Mouse (Mus musculus): ENCODE data around the gene Fam228b. TPM values are rescaled to one million over a fixed set of nuclear protein-coding genes. Genes with fewer than 3 reads are reported as not detected.
A peak's percentile ranks its signal among the peaks of the same experiment; 100 is the strongest.
"Not testable (repeated sequence)": the region's sequence is repeated elsewhere in the genome, so short reads cannot be mapped to it uniquely, and the experiment has no call there.

Gene Fam228b
- 2.2 and 2.6 TPM in 2 replicates for polyA plus RNA-seq (2015; fragmentation: Nextera tagmentation; extraction: Ambion mirVana)

DNA sequence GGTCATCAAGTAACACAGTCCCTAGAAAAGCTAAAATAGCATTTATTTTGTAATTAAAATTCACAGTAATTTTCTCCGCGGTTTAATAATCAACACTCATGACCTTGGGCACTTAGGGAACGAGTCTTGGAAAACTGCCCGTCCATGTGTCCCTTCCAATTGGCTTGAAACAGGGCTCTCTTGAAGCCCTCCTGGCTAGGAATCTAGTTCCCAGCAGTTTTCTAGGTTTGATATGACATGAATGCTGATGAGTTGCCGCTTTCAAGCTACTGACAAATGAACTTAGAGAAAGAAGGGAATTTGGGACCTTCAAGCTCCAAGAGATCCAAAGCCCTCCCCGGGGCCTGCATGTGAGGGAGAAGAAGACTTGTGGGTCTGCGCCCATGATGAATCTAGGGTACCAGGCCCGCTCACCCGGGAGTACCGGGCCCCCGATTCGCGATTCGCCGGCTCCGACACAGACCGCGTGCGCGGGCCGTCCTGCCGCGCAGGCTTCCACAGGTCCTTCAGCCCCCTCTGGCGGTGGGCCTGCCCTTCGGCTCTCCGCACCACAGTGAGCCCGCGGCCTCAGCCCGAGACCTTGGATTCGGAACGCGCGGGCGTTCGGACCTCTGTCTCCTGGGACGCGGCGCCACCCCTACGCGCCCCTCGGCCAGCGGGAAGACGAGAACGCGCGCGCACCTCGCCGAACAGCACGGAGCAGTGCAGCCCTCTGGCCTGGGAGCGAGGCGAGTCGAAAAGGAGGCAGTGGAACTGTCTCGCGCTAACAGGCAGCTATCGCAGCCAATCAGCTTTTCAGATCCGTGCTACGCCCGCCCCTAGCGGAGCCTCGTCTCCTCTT is at the start of gene Fam228b, which contains the start of gene Pfn4:
Gene Fam228b (minus strand): TSS at position 776 of the 841 bp plus-strand sequence.
Gene Pfn4 (plus strand): TSS at position 531 of the 841 bp plus-strand sequence.
- H3K27ac ChIP-seq (ENCODE audit: low read length) = peak within 1 kb of the TSS; percentile 81
- WGBS = 3% methylated on average over 61 of the region's 61 CpGs
- peak within 1 kb of the TSS; percentile 67 for H3K4me3 ChIP-seq (replicated peaks; ENCODE audit: low read length)
- no peaks in the 10 kb centered on the region for H3K9me3 ChIP-seq (replicated peaks; ENCODE audit: control insufficient read depth, low read length)
- H3K9ac ChIP-seq (ENCODE audit: low read length) = peak within 1 kb of the TSS; percentile 87
- H3K36me3 ChIP-seq (ENCODE audit: control insufficient read depth, insufficient read depth, low read length) = no peaks in the 10 kb centered on the region
- peaks cover 4% of the 10 kb centered on the region; the same call in 1 of the 2 replicates for H3K4me1 ChIP-seq (ENCODE audit: control insufficient read depth, insufficient read depth, low read length)
- H3K27me3 ChIP-seq (ENCODE audit: control insufficient read depth, insufficient read depth, low read length) = no peaks in the 10 kb centered on the region
- peak within 1 kb of the TSS; percentile 70 for H3K4me2 ChIP-seq (ENCODE audit: low read depth, low read length)
- peak; percentile 98 for ATAC-seq (ENCODE audit: insufficient read depth, low FRiP score)

- no peaks in the 10 kb centered on the region for H3K9me3 ChIP-seq (replicated peaks; ENCODE audit: control insufficient read depth, low read length)
- WGBS = under 1% methylated on average over 49 of the region's 49 CpGs
- H3K4me1 ChIP-seq (ENCODE audit: control insufficient read depth, insufficient read depth, low read length) = peaks cover 10% of the 10 kb centered on the region
- ATAC-seq (ENCODE audit: insufficient read depth, low FRiP score) = peak; percentile 98
- H3K4me2 ChIP-seq (ENCODE audit: low read depth, low read length) = peak within 1 kb of the TSS; percentile 83
- peak within 1 kb of the TSS; percentile 84 for H3K9ac ChIP-seq (ENCODE audit: low read length)
- peak within 1 kb of the TSS; percentile 95 for H3K27ac ChIP-seq (ENCODE audit: low read length)
- peak within 1 kb of the TSS; percentile 60 for H3K4me3 ChIP-seq (replicated peaks; ENCODE audit: low read length)
- no peaks in the 10 kb centered on the region for H3K27me3 ChIP-seq (ENCODE audit: control insufficient read depth, insufficient read depth, low read length)
- H3K36me3 ChIP-seq (ENCODE audit: control insufficient read depth, insufficient read depth, low read length) = no peaks in the 10 kb centered on the region
These were observed 48.5 kb upstream of the Fam228b start, which contains the start of gene Sf3b6 for GRCm38 (mm10) chr12:4817361-4818101. Gene Sf3b6 (plus strand): TSS chr12:4817544.

- no peaks in the 10 kb centered on the region for H3K36me3 ChIP-seq (ENCODE audit: control insufficient read depth, insufficient read depth, low read length)
- ATAC-seq (ENCODE audit: insufficient read depth, low FRiP score) = peak; percentile 78
- peaks cover 10% of the 10 kb centered on the region for H3K4me1 ChIP-seq (ENCODE audit: control insufficient read depth, insufficient read depth, low read length)
- peak overlapping the region; percentile 60 for H3K4me3 ChIP-seq (replicated peaks; ENCODE audit: low read length)
- peak overlapping the region; percentile 95 for H3K27ac ChIP-seq (ENCODE audit: low read length)
- H3K4me2 ChIP-seq (ENCODE audit: low read depth, low read length) = peak overlapping the region; percentile 82
- H3K27me3 ChIP-seq (ENCODE audit: control insufficient read depth, insufficient read depth, low read length) = no peaks in the 10 kb centered on the region
- peak overlapping the region; percentile 84 for H3K9ac ChIP-seq (ENCODE audit: low read length)
- H3K9me3 ChIP-seq (replicated peaks; ENCODE audit: control insufficient read depth, low read length) = no peaks in the 10 kb centered on the region
- 7% methylated on average over 24 of the region's 24 CpGs for WGBS
These were observed 47.8 kb upstream of the Fam228b start for GRCm38 (mm10) chr12:4816680-4817360.

DNA sequence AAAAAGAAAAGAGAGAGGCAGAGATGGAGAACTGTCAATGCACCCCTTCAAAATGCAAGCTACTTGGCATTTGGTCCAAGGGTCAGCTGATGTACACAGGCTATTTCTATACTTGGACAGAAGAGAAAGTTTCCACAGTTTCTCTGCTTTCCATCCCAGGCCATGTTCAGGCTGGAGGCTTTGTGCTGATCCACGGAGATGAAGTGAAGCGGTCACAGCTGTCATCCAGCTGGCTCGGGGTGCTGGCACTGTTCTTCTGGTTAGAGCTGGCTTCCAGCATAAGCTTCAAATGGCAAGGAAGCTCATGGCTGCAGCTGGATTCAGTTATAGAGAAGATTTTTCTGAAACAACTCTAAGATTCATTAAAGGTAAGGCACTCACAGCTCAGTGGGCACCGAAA is 44.6 kb upstream of the Fam228b start:
- no peak overlapping the region for H3K4me2 ChIP-seq (ENCODE audit: low read depth, low read length)
- peaks cover 4% of the 10 kb centered on the region; the same call in 1 of the 2 replicates for H3K9me3 ChIP-seq (replicated peaks; ENCODE audit: control insufficient read depth, low read length)
- no peak overlapping the region for H3K9ac ChIP-seq (ENCODE audit: low read length)
- H3K4me3 ChIP-seq (replicated peaks; ENCODE audit: low read length) = no peak overlapping the region
- no peak for ATAC-seq (ENCODE audit: insufficient read depth, low FRiP score)
- 71% methylated on average over 4 of the region's 4 CpGs for WGBS
- H3K36me3 ChIP-seq (ENCODE audit: control insufficient read depth, insufficient read depth, low read length) = no peaks in the 10 kb centered on the region
- peaks cover 6% of the 10 kb centered on the region for H3K4me1 ChIP-seq (ENCODE audit: control insufficient read depth, insufficient read depth, low read length)
- no peak overlapping the region for H3K27ac ChIP-seq (ENCODE audit: low read length)
- H3K27me3 ChIP-seq (ENCODE audit: control insufficient read depth, insufficient read depth, low read length) = no peaks in the 10 kb centered on the region

GRCm38 (mm10) chr12:4811705-4812104 is 42.6 kb upstream of the Fam228b start:
- WGBS = 20% methylated on average over 3 of the region's 3 CpGs
- no peak for ATAC-seq (ENCODE audit: insufficient read depth, low FRiP score)

DNA sequence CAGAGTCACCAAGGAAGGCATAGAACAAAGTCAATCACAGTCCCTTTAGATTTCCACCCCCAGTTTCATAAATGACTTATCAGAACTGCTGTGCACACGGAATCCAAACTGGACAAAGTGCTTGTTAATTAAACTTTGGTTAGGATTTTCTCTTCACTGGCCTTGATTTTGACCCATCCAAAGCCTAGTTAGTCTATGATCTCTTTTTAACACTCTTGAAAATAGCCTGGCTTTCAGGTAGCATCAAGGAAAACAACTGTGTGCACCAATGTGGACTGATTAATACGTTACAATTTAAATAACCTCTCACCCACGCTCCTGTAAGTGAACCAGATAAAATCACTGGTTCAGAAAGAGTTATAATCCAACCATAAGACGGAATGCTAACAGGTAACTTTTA is 42.0 kb upstream of the Fam228b start:
- no peak overlapping the region for H3K4me2 ChIP-seq (ENCODE audit: low read depth, low read length)
- ATAC-seq (ENCODE audit: insufficient read depth, low FRiP score) = no peak
- H3K9ac ChIP-seq (ENCODE audit: low read length) = no peak overlapping the region
- no peak overlapping the region for H3K27ac ChIP-seq (ENCODE audit: low read length)
- WGBS = 74% methylated on average over 4 of the region's 4 CpGs
- H3K9me3 ChIP-seq (replicated peaks; ENCODE audit: control insufficient read depth, low read length) = peaks cover 4% of the 10 kb centered on the region; the same call in 1 of the 2 replicates
- H3K4me1 ChIP-seq (ENCODE audit: control insufficient read depth, insufficient read depth, low read length) = no peaks in the 10 kb centered on the region; the same call in 1 of the 2 replicates
- H3K4me3 ChIP-seq (replicated peaks; ENCODE audit: low read length) = no peak overlapping the region
- H3K36me3 ChIP-seq (ENCODE audit: control insufficient read depth, insufficient read depth, low read length) = no peaks in the 10 kb centered on the region
- H3K27me3 ChIP-seq (ENCODE audit: control insufficient read depth, insufficient read depth, low read length) = no peaks in the 10 kb centered on the region

More at GRCm38 (mm10) chr12:4811705-4812104, 42.6 kb upstream of the Fam228b start:
- Histone ChIP-seq H3K4me2 (ENCODE audit: low read depth, low read length) (no peak overlapping the region), H3K9ac (ENCODE audit: low read length) (no peak overlapping the region), H3K9me3 (replicated peaks; ENCODE audit: control insufficient read depth, low read length) (peaks cover 4% of the 10 kb centered on the region; the same call in 1 of the 2 replicates), H3K4me1 (ENCODE audit: control insufficient read depth, insufficient read depth, low read length) (peaks cover 3% of the 10 kb centered on the region), H3K27me3 (ENCODE audit: control insufficient read depth, insufficient read depth, low read length) (no peaks in the 10 kb centered on the region), H3K27ac (ENCODE audit: low read length) (no peak overlapping the region), H3K36me3 (ENCODE audit: control insufficient read depth, insufficient read depth, low read length) (no peaks in the 10 kb centered on the region), H3K4me3 (replicated peaks; ENCODE audit: low read length) (no peak overlapping the region)

DNA sequence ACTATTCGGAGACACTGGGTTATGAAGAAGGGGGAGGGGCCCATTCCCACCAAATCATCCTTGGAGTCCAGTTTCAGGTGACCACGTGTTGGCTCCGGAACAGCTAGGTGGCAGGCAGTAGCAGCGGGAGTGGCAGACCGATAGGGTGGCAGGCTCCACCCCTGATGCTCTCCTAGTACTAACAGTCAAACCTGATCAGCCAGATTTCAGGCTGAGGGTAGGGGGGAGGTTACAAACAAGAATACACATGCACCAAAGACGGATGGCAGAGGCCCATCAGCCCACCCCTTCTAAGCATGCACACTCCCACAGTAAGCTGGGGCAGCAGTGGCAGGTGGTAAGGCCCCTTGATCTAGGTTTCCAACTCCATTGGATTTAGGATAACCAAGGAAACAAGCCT is 28.4 kb upstream of the Fam228b start:
- H3K36me3 ChIP-seq (ENCODE audit: control insufficient read depth, insufficient read depth, low read length); H3K4me3 ChIP-seq (replicated peaks; ENCODE audit: low read length); H3K4me2 ChIP-seq (ENCODE audit: low read depth, low read length); H3K4me1 ChIP-seq (ENCODE audit: control insufficient read depth, insufficient read depth, low read length); H3K27me3 ChIP-seq (ENCODE audit: control insufficient read depth, insufficient read depth, low read length); H3K9ac ChIP-seq (ENCODE audit: low read length); ATAC-seq (ENCODE audit: insufficient read depth, low FRiP score); H3K9me3 ChIP-seq (replicated peaks; ENCODE audit: control insufficient read depth, low read length); H3K27ac ChIP-seq (ENCODE audit: low read length): not testable (repeated sequence)
- WGBS = 67% methylated on average over 6 of the region's 6 CpGs

- Histone ChIP-seq H3K27me3 (ENCODE audit: control insufficient read depth, insufficient read depth, low read length) (no peaks in the 10 kb centered on the region), H3K4me1 (ENCODE audit: control insufficient read depth, insufficient read depth, low read length) (no peaks in the 10 kb centered on the region), H3K4me2 (ENCODE audit: low read depth, low read length) (no peak overlapping the region), H3K36me3 (ENCODE audit: control insufficient read depth, insufficient read depth, low read length) (no peaks in the 10 kb centered on the region), H3K9me3 (replicated peaks; ENCODE audit: control insufficient read depth, low read length) (no peaks in the 10 kb centered on the region), H3K4me3 (replicated peaks; ENCODE audit: low read length) (no peak overlapping the region), H3K9ac (ENCODE audit: low read length) (no peak overlapping the region), H3K27ac (ENCODE audit: low read length) (no peak overlapping the region)
- no peak for ATAC-seq (ENCODE audit: insufficient read depth, low FRiP score)
- WGBS = 90% methylated on average over 1 of the region's 1 CpGs
These were observed 24.7 kb upstream of the Fam228b start for GRCm38 (mm10) chr12:4793718-4794117.
